Mouse (Mus musculus) heart, postnatal 14 days (tissue): ENCODE results near the gene Sult6b2. TPM values are rescaled to one million over a fixed set of nuclear protein-coding genes. Genes with fewer than 3 reads are reported as not detected.

Source experiments
- DNase-seq, 2 experiments: peaks; one replicate each; pipeline ENCODE4 v3.0.0; 2021 to 2022
- intact Hi-C: fragments of 180-260 bp; cut with DNase I; formaldehyde crosslinking; loops from one replicate; pipeline ENCODE4 v1.15.1; 2025
- total RNA-seq, 2 experiments: library from RNA; stranded (reverse); gene quantifications; 2 replicates each; pipeline ENCODE4 v1.2.3; 2021

Sult6b2 gene
- total RNA-seq, 2 experiments from 2014 or later: not detected

GRCm38 (mm10) chr6:142812969-142813368 is 8.7 kb upstream of the Sult6b2 start:
- DNase-seq: no peak
- intact Hi-C loops: loop anchor here (10.0 kb wide), 1 partner anchor 152 kb away; the partner anchor contains the start of gene St8sia1

GRCm38 (mm10) chr6:142810239-142810638 is 5.9 kb upstream of the Sult6b2 start:
- DNase-seq: no peak
- intact Hi-C loops: loop anchor here (10.0 kb wide), 1 partner anchor 155 kb away; the partner anchor contains the start of gene St8sia1

- intact Hi-C loops: loop anchor here (10.0 kb wide), 1 partner anchor 155 kb away; the partner anchor contains the start of gene St8sia1
- DNase-seq: no peak
Observed at GRCm38 (mm10) chr6:142809373-142810098, 5.2 kb upstream of the Sult6b2 start.

- intact Hi-C loops: no loop called here
- DNase-seq: no peak
Observed at GRCm38 (mm10) chr6:142806326-142806725, 2.0 kb upstream of the Sult6b2 start.

- DNase-seq: no peak
- intact Hi-C loops: no loop called here
Observed at GRCm38 (mm10) chr6:142802617-142803525, 1.4 kb downstream of the Sult6b2 start.

GRCm38 (mm10) chr6:142801687-142802086 is 2.6 kb downstream of the Sult6b2 start:
- DNase-seq: no peak
- intact Hi-C loops: no loop called here

GRCm38 (mm10) chr6:142799704-142800374 is 4.5 kb downstream of the Sult6b2 start:
- no peak for DNase-seq
- intact Hi-C loops: no loop called here

GRCm38 (mm10) chr6:142798837-142799236 is 5.5 kb downstream of the Sult6b2 start:
- intact Hi-C loops: no loop called here
- no peak for DNase-seq

GRCm38 (mm10) chr6:142797996-142798395 is 6.3 kb downstream of the Sult6b2 start:
- no peak for DNase-seq
- intact Hi-C loops: no loop called here

GRCm38 (mm10) chr6:142795655-142796441 is 8.5 kb downstream of the Sult6b2 start:
- intact Hi-C loops: no loop called here
- no peak for DNase-seq

- intact Hi-C loops: no loop called here
- no peak for DNase-seq
Observed at GRCm38 (mm10) chr6:142795087-142795486, 9.2 kb downstream of the Sult6b2 start.

- intact Hi-C loops: no loop called here
- DNase-seq: peak in 1 of 2 experiments; percentile 17
Observed at GRCm38 (mm10) chr6:142793468-142793867, 10.8 kb downstream of the Sult6b2 start.

- intact Hi-C loops: no loop called here
- DNase-seq: no peak
Observed at GRCm38 (mm10) chr6:142792241-142792968, 11.9 kb downstream of the Sult6b2 start.

GRCm38 (mm10) chr6:142789736-142790135 is 14.6 kb downstream of the Sult6b2 start:
- intact Hi-C loops: no loop called here
- DNase-seq: no peak

- intact Hi-C loops: no loop called here
- DNase-seq: no peak
Observed at GRCm38 (mm10) chr6:142788042-142788987, 16.0 kb downstream of the Sult6b2 start.

GRCm38 (mm10) chr6:142786106-142786505 is 18.2 kb downstream of the Sult6b2 start:
- no peak for DNase-seq
- intact Hi-C loops: no loop called here

- intact Hi-C loops: no loop called here
- DNase-seq: peak; percentile 41 to 78
Observed at GRCm38 (mm10) chr6:142785343-142785742, 19.0 kb downstream of the Sult6b2 start.

GRCm38 (mm10) chr6:142781286-142781685 is 23.0 kb downstream of the Sult6b2 start:
- no peak for DNase-seq
- intact Hi-C loops: no loop called here
